15 mouse cellular contexts compared by ENCODE assay signal in genomic region chr7:68266691-68267090, GRCm38 (mm10). TPM values are rescaled to one million over a fixed set of nuclear protein-coding genes. Genes with fewer than 3 reads are reported as not detected.
DNase-seq lines count a peak whose midpoint lies in the region; ATAC-seq and TF ChIP-seq lines count a peak whose summit lies in the region.
"Had no signal": no experiment of that assay in that cellular context is flagged by ENCODE, and none has a peak within 500 bp of the region (broad histone marks: within the 10 kb centered on the region; RNA-seq: fewer than 3 reads in every experiment).

No protein-coding gene starts in this region.

- no peaks in the 10 kb centered on the region for H3K79me2 ChIP-seq in heart, adult 2 months (replicated peaks; ENCODE audit: control insufficient read depth, insufficient read depth, low read length)

- no peaks in the 10 kb centered on the region for H3K9me3 ChIP-seq in lung, postnatal 0 days (ENCODE audit: low read length)
- H3K9me3 ChIP-seq in embryonic facial prominence, embryonic 15.5 days (replicated peaks): no peaks in the 10 kb centered on the region
- no peaks in the 10 kb centered on the region for H3K9me3 ChIP-seq in liver, embryonic 12.5 days (replicated peaks)
- no peaks in the 10 kb centered on the region for H3K9me3 ChIP-seq in liver, embryonic 11.5 days (ENCODE audit: control insufficient read depth, low read length)
- H3K9me3 ChIP-seq: forebrain, embryonic 10.5 days; neural tube, embryonic 12.5 days had no signal

- WGBS in heart, adult 2 months: 24% methylated on average over 6 of the region's 6 CpGs
- WGBS in lung, postnatal 0 days: 11% methylated on average over 6 of the region's 6 CpGs
- 4% methylated on average over 6 of the region's 6 CpGs for WGBS in embryonic facial prominence, embryonic 15.5 days
- 49% methylated on average over 6 of the region's 6 CpGs for WGBS in liver, embryonic 12.5 days (ENCODE audit: insufficient replicate concordance)
- WGBS in liver, embryonic 11.5 days: 43% methylated on average over 6 of the region's 6 CpGs

- no peaks in the 10 kb centered on the region for H3K36me3 ChIP-seq in heart, adult 2 months (ENCODE audit: control insufficient read depth, insufficient read depth, low read length)
- no peaks in the 10 kb centered on the region for H3K36me3 ChIP-seq in lung, postnatal 0 days (ENCODE audit: insufficient read depth, low read length)
- H3K36me3 ChIP-seq in embryonic facial prominence, embryonic 15.5 days: no peaks in the 10 kb centered on the region
- no peaks in the 10 kb centered on the region for H3K36me3 ChIP-seq in liver, embryonic 12.5 days
- H3K36me3 ChIP-seq in liver, embryonic 11.5 days (ENCODE audit: control insufficient read depth, insufficient read depth, low read length): no peaks in the 10 kb centered on the region
- H3K36me3 ChIP-seq: forebrain, embryonic 10.5 days; neural tube, embryonic 12.5 days had no signal

- no peak for TF ChIP-seq EP300 in heart, adult 2 months (IDR thresholded peaks at IDR 0.05; ENCODE audit: insufficient read depth, low read depth, low read length)
- TF ChIP-seq EP300 in lung, postnatal 0 days (IDR thresholded peaks at IDR 0.05): no peak

- H3K27ac ChIP-seq in heart, adult 2 months: no peak overlapping the region
- H3K27ac ChIP-seq in lung, postnatal 0 days (ENCODE audit: low read length): no peak overlapping the region
- peak overlapping the region; percentile 5; the same call in 1 of the 2 replicates for H3K27ac ChIP-seq in embryonic facial prominence, embryonic 15.5 days (replicated peaks)
- no peak overlapping the region for H3K27ac ChIP-seq in liver, embryonic 12.5 days
- H3K27ac ChIP-seq in liver, embryonic 11.5 days (ENCODE audit: low read depth, low read length): no peak overlapping the region
- H3K27ac ChIP-seq: forebrain, embryonic 10.5 days; neural tube, embryonic 12.5 days had no signal

- no peak for TF ChIP-seq POLR2A in heart, adult 2 months (IDR thresholded peaks at IDR 0.05; ENCODE audit: insufficient read depth, low read depth, low read length)

- ATAC-seq in lung, postnatal 0 days: no peak
- no peak for ATAC-seq in embryonic facial prominence, embryonic 15.5 days (ENCODE audit: insufficient number of reproducible peaks, low FRiP score, low TSS enrichment, low read depth)
- ATAC-seq in liver, embryonic 12.5 days: no peak
- no peak for ATAC-seq in liver, embryonic 11.5 days (replicated peaks; ENCODE audit: low FRiP score)
- ATAC-seq: CD4-positive, CD25-positive, alpha-beta regulatory T cell, adult 4 months had no signal

- DNase-seq in heart, adult 8-10 months (ENCODE audit: low spot score): peak; percentile 28
- DNase-seq in heart, adult 2 months: no peak
- peak; percentile 35 for DNase-seq in lung, postnatal 0 days (ENCODE audit: low spot score)
- no peak for DNase-seq in lung, postnatal 4 days
- DNase-seq in mesoderm, embryonic 11.5 days (ENCODE audit: low read depth, low spot score): peak; percentile 61
- DNase-seq in liver, embryonic 11.5 days (ENCODE audit: low spot score): no peak
- DNase-seq: cerebellum, adult 9-11 months; kidney, postnatal 10 days; lung, postnatal 14 days had no signal

- H3K4me1 ChIP-seq in heart, adult 2 months (ENCODE audit: control insufficient read depth, insufficient read depth, low read length): peaks cover 5% of the 10 kb centered on the region
- H3K4me1 ChIP-seq in lung, postnatal 0 days (ENCODE audit: insufficient read depth, low read depth, low read length): peaks cover 9% of the 10 kb centered on the region
- H3K4me1 ChIP-seq in embryonic facial prominence, embryonic 15.5 days: peaks cover 22% of the 10 kb centered on the region
- peaks cover 4% of the 10 kb centered on the region; the same call in 1 of the 2 replicates for H3K4me1 ChIP-seq in liver, embryonic 12.5 days
- no peaks in the 10 kb centered on the region; the same call in 1 of the 2 replicates for H3K4me1 ChIP-seq in liver, embryonic 11.5 days (replicated peaks; ENCODE audit: control insufficient read depth, insufficient read depth, low read length)

- no peaks in the 10 kb centered on the region for H3K27me3 ChIP-seq in heart, adult 2 months (ENCODE audit: control insufficient read depth, insufficient read depth, low read length)
- no peaks in the 10 kb centered on the region for H3K27me3 ChIP-seq in lung, postnatal 0 days (replicated peaks; ENCODE audit: insufficient read depth, low read length)
- no peaks in the 10 kb centered on the region; the same call in 1 of the 2 replicates for H3K27me3 ChIP-seq in embryonic facial prominence, embryonic 15.5 days
- peaks cover 32% of the 10 kb centered on the region for H3K27me3 ChIP-seq in liver, embryonic 12.5 days (replicated peaks)
- H3K27me3 ChIP-seq in liver, embryonic 11.5 days (replicated peaks; ENCODE audit: control insufficient read depth, insufficient read depth, low read length): peaks cover 12% of the 10 kb centered on the region

- TF ChIP-seq CTCF in heart, adult 2 months (IDR thresholded peaks at IDR 0.05): no peak
- no peak for TF ChIP-seq CTCF in lung, postnatal 0 days (IDR thresholded peaks at IDR 0.05)

- H3K4me2 ChIP-seq in lung, postnatal 0 days (replicated peaks; ENCODE audit: low read depth, low read length): no peak overlapping the region
- 0 out of 2 replicates have a peak overlapping the region, but pooled peaks have one; percentile 3 for H3K4me2 ChIP-seq in embryonic facial prominence, embryonic 15.5 days (replicated peaks)
- H3K4me2 ChIP-seq in liver, embryonic 12.5 days: no peak overlapping the region
- H3K4me2 ChIP-seq in liver, embryonic 11.5 days: no peak overlapping the region
- H3K4me2 ChIP-seq: neural tube, embryonic 12.5 days had no signal

- H3K9ac ChIP-seq in heart, adult 2 months (ENCODE audit: low read depth, low read length): no peak overlapping the region
- H3K9ac ChIP-seq in lung, postnatal 0 days (replicated peaks; ENCODE audit: low read depth): no peak overlapping the region
- no peak overlapping the region for H3K9ac ChIP-seq in embryonic facial prominence, embryonic 15.5 days
- H3K9ac ChIP-seq in liver, embryonic 12.5 days: no peak overlapping the region
- H3K9ac ChIP-seq in liver, embryonic 11.5 days (ENCODE audit: low read depth, low read length): no peak overlapping the region
- H3K9ac ChIP-seq: neural tube, embryonic 12.5 days had no signal

- no peak overlapping the region for H3K4me3 ChIP-seq in heart, adult 2 months
- no peak overlapping the region for H3K4me3 ChIP-seq in lung, postnatal 0 days (ENCODE audit: low read depth, low read length)
- H3K4me3 ChIP-seq in embryonic facial prominence, embryonic 15.5 days (replicated peaks): no peak overlapping the region
- H3K4me3 ChIP-seq in liver, embryonic 12.5 days: no peak overlapping the region
- H3K4me3 ChIP-seq in liver, embryonic 11.5 days (ENCODE audit: low read depth, low read length): no peak overlapping the region
- H3K4me3 ChIP-seq: forebrain, embryonic 10.5 days; neural tube, embryonic 12.5 days had no signal

- intact Hi-C loops in heart, adult 2 months (cut with DNase I): no loop called here

RNA-seq across cellular contexts. Expression of gene Pgpep1l, which starts 2.7 kb away (rescaled TPM):
- under 1 TPM in 1 of 4 experiments, not detected in 3; 0.41 TPM for total RNA-seq in heart, adult 8-10 months (2022)
- total RNA-seq in heart, adult 2 months (2021): not detected
- 0.12 TPM in 1 of 2 replicates, not detected in the other for polyA plus RNA-seq in heart, adult 2 months (2012; rRNA removed)
- polyA plus RNA-seq in lung, postnatal 0 days (2015; fragmentation: Nextera tagmentation; extraction: Ambion mirVana): not detected in 2 replicates
- not detected in 2 replicates for polyA plus RNA-seq in embryonic facial prominence, embryonic 15.5 days (2015; fragmentation: Nextera tagmentation; extraction: Ambion mirVana)
- not detected in 2 replicates for polyA plus RNA-seq in liver, embryonic 12.5 days (2016; fragmentation: Nextera tagmentation; extraction: Ambion mirVana)
- polyA plus RNA-seq in liver, embryonic 11.5 days (2014; fragmentation: Nextera tagmentation; extraction: Ambion mirVana): not detected in 2 replicates
- total RNA-seq: granulocyte monocyte progenitor cell, adult 5-6 weeks had no signal
- polyA plus RNA-seq: forebrain, embryonic 10.5 days; neural tube, embryonic 12.5 days had no signal

RNA-seq across cellular contexts. Expression of gene Fam169b, which starts 6.9 kb away (rescaled TPM):
- under 1 TPM in 3 of 4 experiments, not detected in 1; 0.09 to 0.22 (median 0.14) TPM for total RNA-seq in heart, adult 8-10 months (2022)
- under 1 TPM in 1 of 2 experiments, not detected in 1; 0.16 TPM for total RNA-seq in heart, adult 2 months (2021)
- polyA plus RNA-seq in heart, adult 2 months (2012; rRNA removed): 0.29 and 0.61 TPM in 2 replicates
- polyA plus RNA-seq in lung, postnatal 0 days (2015; fragmentation: Nextera tagmentation; extraction: Ambion mirVana): 0.37 and 0.69 TPM in 2 replicates
- polyA plus RNA-seq in embryonic facial prominence, embryonic 15.5 days (2015; fragmentation: Nextera tagmentation; extraction: Ambion mirVana): 3.7 and 3.8 TPM in 2 replicates
- 0.12 and 0.24 TPM in 2 replicates for polyA plus RNA-seq in liver, embryonic 12.5 days (2016; fragmentation: Nextera tagmentation; extraction: Ambion mirVana)
- 0.26 and 0.29 TPM in 2 replicates for polyA plus RNA-seq in liver, embryonic 11.5 days (2014; fragmentation: Nextera tagmentation; extraction: Ambion mirVana)

Comparison
In these comparisons a context has a peak if more than half of its experiments do, and no peak if none do; other contexts are left out.
1. DNase-seq: peak in heart, adult 8-10 months (single experiment), lung, postnatal 0 days (single experiment) and mesoderm, embryonic 11.5 days (single experiment); none in heart, adult 2 months (0 of 2), lung, postnatal 4 days (0 of 2) and liver, embryonic 11.5 days (single experiment).